Mouse (Mus musculus): ENCODE results near the gene Gm17018. TPM values are rescaled to one million over a fixed set of nuclear protein-coding genes. Genes with fewer than 3 reads are reported as not detected.

Gene Gm17018
- total and polyA plus RNA-seq, 2 experiments from 2014 or later, result 31.0 to 33.1 TPM

DNA sequence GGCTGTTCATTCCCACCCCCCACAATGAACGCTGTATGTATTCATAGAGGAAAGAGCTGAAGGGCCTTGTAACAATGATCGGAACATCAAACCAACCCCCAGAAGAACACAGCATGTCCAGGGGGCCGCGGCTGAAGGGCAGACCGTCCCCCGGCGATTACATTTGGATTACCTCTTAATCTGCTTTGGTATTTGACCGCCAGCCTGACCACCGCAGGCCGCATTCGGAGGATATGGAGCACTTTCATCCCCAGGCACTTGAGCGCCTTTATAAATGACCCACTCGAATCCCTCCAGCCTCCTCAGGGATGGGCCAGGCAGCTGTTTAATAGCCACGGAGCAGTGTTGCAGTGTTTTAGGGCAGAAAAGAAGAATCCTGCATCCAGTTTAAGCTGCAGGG, 7.0 kb downstream of the Gm17018 start:
- no peak for ATAC-seq (ENCODE audit: insufficient read depth, low read depth)
- TF ChIP-seq EP300 (IDR thresholded peaks at IDR 0.05; ENCODE audit: low read depth), result no peak
- TF ChIP-seq CTCF (IDR thresholded peaks at IDR 0.05; ENCODE audit: low read depth), result no peak
- peaks cover 8% of the 10 kb centered on the region for H3K36me3 ChIP-seq (replicated peaks; ENCODE audit: control insufficient read depth, insufficient read depth, low read length)

GRCm38 (mm10) chr19:45573033-45573432, 12.6 kb downstream of the Gm17018 start:
- no peaks in the 10 kb centered on the region for H3K9me3 ChIP-seq (replicated peaks; ENCODE audit: control insufficient read depth, low read length)
- H3K4me3 ChIP-seq (ENCODE audit: low read depth, low read length), result no peak overlapping the region
- WGBS, result 80% methylated on average over 6 of the region's 6 CpGs
- peaks cover 12% of the 10 kb centered on the region for H3K4me1 ChIP-seq (ENCODE audit: control insufficient read depth, insufficient read depth)
- ATAC-seq (ENCODE audit: insufficient read depth, low read depth), result no peak
- no peak overlapping the region for H3K4me2 ChIP-seq (ENCODE audit: low read depth, low read length)
- H3K9ac ChIP-seq (replicated peaks; ENCODE audit: low read depth, low read length), result no peak overlapping the region
- TF ChIP-seq CTCF (IDR thresholded peaks at IDR 0.05; ENCODE audit: low read depth) (no peak), EP300 (IDR thresholded peaks at IDR 0.05; ENCODE audit: low read depth) (no peak)
- no peak for DNase-seq (ENCODE audit: low spot score)
- H3K27ac ChIP-seq (ENCODE audit: low read depth), result no peak overlapping the region
- peaks cover 20% of the 10 kb centered on the region for H3K36me3 ChIP-seq (replicated peaks; ENCODE audit: control insufficient read depth, insufficient read depth, low read length)
- H3K27me3 ChIP-seq (ENCODE audit: control insufficient read depth, insufficient read depth, low read length), result no peaks in the 10 kb centered on the region

More for the DNA sequence above, 7.0 kb downstream of the Gm17018 start:
- Histone ChIP-seq H3K9me3 (replicated peaks; ENCODE audit: control insufficient read depth, low read length) (no peaks in the 10 kb centered on the region), H3K4me1 (ENCODE audit: control insufficient read depth, insufficient read depth) (no peaks in the 10 kb centered on the region), H3K9ac (replicated peaks; ENCODE audit: low read depth, low read length) (no peak overlapping the region), H3K27ac (ENCODE audit: low read depth) (no peak overlapping the region), H3K27me3 (ENCODE audit: control insufficient read depth, insufficient read depth, low read length) (no peaks in the 10 kb centered on the region), H3K4me2 (ENCODE audit: low read depth, low read length) (no peak overlapping the region), H3K4me3 (ENCODE audit: low read depth, low read length) (no peak overlapping the region)
- no peak for DNase-seq (ENCODE audit: low spot score)
- WGBS, result 55% methylated on average over 14 of the region's 14 CpGs

GRCm38 (mm10) chr19:45573861-45574267, 13.4 kb downstream of the Gm17018 start:
- peak; percentile 81 for ATAC-seq (ENCODE audit: insufficient read depth, low read depth)
- TF ChIP-seq CTCF (IDR thresholded peaks at IDR 0.05; ENCODE audit: low read depth), result peak; percentile 88
- TF ChIP-seq EP300 (IDR thresholded peaks at IDR 0.05; ENCODE audit: low read depth), result no peak; the same call in 1 of the 2 replicates
- peaks cover 12% of the 10 kb centered on the region for H3K4me1 ChIP-seq (ENCODE audit: control insufficient read depth, insufficient read depth)
- WGBS, result 18% methylated on average over 6 of the region's 6 CpGs
- peak; percentile 60 for DNase-seq (ENCODE audit: low spot score)
- no peaks in the 10 kb centered on the region for H3K27me3 ChIP-seq (ENCODE audit: control insufficient read depth, insufficient read depth, low read length)
- no peak overlapping the region for H3K4me2 ChIP-seq (ENCODE audit: low read depth, low read length)
- no peaks in the 10 kb centered on the region for H3K9me3 ChIP-seq (replicated peaks; ENCODE audit: control insufficient read depth, low read length)
- H3K9ac ChIP-seq (replicated peaks; ENCODE audit: low read depth, low read length), result no peak overlapping the region
- H3K27ac ChIP-seq (ENCODE audit: low read depth), result no peak overlapping the region
- peaks cover 26% of the 10 kb centered on the region for H3K36me3 ChIP-seq (replicated peaks; ENCODE audit: control insufficient read depth, insufficient read depth, low read length)
- H3K4me3 ChIP-seq (ENCODE audit: low read depth, low read length), result no peak overlapping the region

DNA sequence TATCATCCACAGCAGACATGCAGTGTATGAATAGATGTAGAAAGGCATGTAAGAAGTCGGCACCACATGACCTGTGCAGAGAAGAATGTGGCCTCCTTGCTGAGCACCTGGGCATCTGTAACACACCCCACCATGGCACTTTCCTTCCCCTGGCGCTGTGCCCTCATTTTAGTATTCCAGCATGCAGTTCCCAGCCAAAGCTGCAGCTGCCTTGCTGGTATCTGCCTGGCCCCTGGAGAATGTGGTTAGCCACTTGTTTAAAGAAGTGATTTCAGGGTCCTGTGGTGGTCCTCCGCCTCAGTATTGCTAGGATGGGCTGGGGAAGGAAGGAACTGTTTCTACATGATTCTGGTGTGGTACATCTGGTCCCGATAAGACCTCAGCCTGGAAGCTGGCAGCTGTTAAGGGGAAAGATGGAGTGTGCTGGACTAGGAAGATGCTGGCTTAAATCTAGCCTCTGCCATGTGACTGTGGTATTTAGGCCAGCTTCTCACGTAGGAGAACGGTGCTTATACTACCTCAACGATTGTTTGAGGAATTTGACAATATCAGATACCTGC, 14.0 kb downstream of the Gm17018 start:
- H3K9ac ChIP-seq (replicated peaks; ENCODE audit: low read depth, low read length), result no peak overlapping the region
- TF ChIP-seq EP300 (IDR thresholded peaks at IDR 0.05; ENCODE audit: low read depth), result no peak
- TF ChIP-seq CTCF (IDR thresholded peaks at IDR 0.05; ENCODE audit: low read depth), result no peak
- no peak overlapping the region for H3K4me2 ChIP-seq (ENCODE audit: low read depth, low read length)
- H3K4me3 ChIP-seq (ENCODE audit: low read depth, low read length), result no peak overlapping the region
- H3K9me3 ChIP-seq (replicated peaks; ENCODE audit: control insufficient read depth, low read length), result no peaks in the 10 kb centered on the region
- DNase-seq (ENCODE audit: low spot score) (no peak), ATAC-seq (ENCODE audit: insufficient read depth, low read depth) (no peak)
- H3K27me3 ChIP-seq (ENCODE audit: control insufficient read depth, insufficient read depth, low read length), result no peaks in the 10 kb centered on the region
- WGBS, result 57% methylated on average over 7 of the region's 7 CpGs
- H3K27ac ChIP-seq (ENCODE audit: low read depth), result no peak overlapping the region
- peaks cover 16% of the 10 kb centered on the region for H3K4me1 ChIP-seq (ENCODE audit: control insufficient read depth, insufficient read depth)
- peaks cover 32% of the 10 kb centered on the region for H3K36me3 ChIP-seq (replicated peaks; ENCODE audit: control insufficient read depth, insufficient read depth, low read length)

- Histone ChIP-seq H3K9ac (replicated peaks; ENCODE audit: low read depth, low read length) (no peak overlapping the region), H3K36me3 (replicated peaks; ENCODE audit: control insufficient read depth, insufficient read depth, low read length) (peaks cover 32% of the 10 kb centered on the region), H3K4me3 (ENCODE audit: low read depth, low read length) (no peak overlapping the region), H3K4me2 (ENCODE audit: low read depth, low read length) (peak overlapping the region; percentile 25; the same call in 1 of the 2 replicates), H3K27me3 (ENCODE audit: control insufficient read depth, insufficient read depth, low read length) (no peaks in the 10 kb centered on the region), H3K9me3 (replicated peaks; ENCODE audit: control insufficient read depth, low read length) (no peaks in the 10 kb centered on the region), H3K27ac (ENCODE audit: low read depth) (0 out of 2 replicates have a peak overlapping the region, but pooled peaks have one; percentile 13), H3K4me1 (ENCODE audit: control insufficient read depth, insufficient read depth) (peaks cover 22% of the 10 kb centered on the region)
- 33% methylated on average over 19 of the region's 19 CpGs for WGBS
- no peak for TF ChIP-seq EP300 (IDR thresholded peaks at IDR 0.05; ENCODE audit: low read depth)
- no peak for TF ChIP-seq CTCF (IDR thresholded peaks at IDR 0.05; ENCODE audit: low read depth)
- ATAC-seq (ENCODE audit: insufficient read depth, low read depth) (no peak), DNase-seq (ENCODE audit: low spot score) (no peak)
Measured at GRCm38 (mm10) chr19:45574941-45575631, 14.7 kb downstream of the Gm17018 start.
